Comparison of ENCODE assay signal across 24 mouse cellular contexts in genomic region chr12:111050256-111050655, GRCm38 (mm10). TPM values are rescaled to one million over a fixed set of nuclear protein-coding genes. Genes with fewer than 3 reads are reported as not detected.
DNase-seq lines count a peak whose midpoint lies in the region; ATAC-seq and TF ChIP-seq lines count a peak whose summit lies in the region.
"Had no signal": no experiment of that assay in that cellular context is flagged by ENCODE, and none has a peak within 500 bp of the region (broad histone marks: within the 10 kb centered on the region; RNA-seq: fewer than 3 reads in every experiment).

No protein-coding gene starts in this region.

- peaks cover 27% of the 10 kb centered on the region; the same call in 1 of the 2 replicates for H3K79me2 ChIP-seq in liver, adult 2 months (ENCODE audit: control insufficient read depth, insufficient read depth, low read length)

- no peak for TF ChIP-seq CTCF in kidney, adult 2 months (conservative IDR thresholded peaks at IDR 0.05; ENCODE audit: insufficient read depth, insufficient read length, low read depth, low read length)
- TF ChIP-seq CTCF in liver, adult 2 months (IDR thresholded peaks at IDR 0.05; ENCODE audit: low read depth, low read length), result no peak
- no peak for TF ChIP-seq CTCF in liver, postnatal 0 days (IDR thresholded peaks at IDR 0.05; ENCODE audit: low read depth)

- no peaks in the 10 kb centered on the region for H3K36me3 ChIP-seq in embryonic facial prominence, embryonic 11.5 days (replicated peaks; ENCODE audit: control insufficient read depth, insufficient read depth, low read depth, low read length)
- peaks cover 56% of the 10 kb centered on the region for H3K36me3 ChIP-seq in embryonic facial prominence, embryonic 10.5 days (replicated peaks)
- H3K36me3 ChIP-seq in kidney, adult 2 months (ENCODE audit: control insufficient read depth, insufficient read depth, low read length), result no peaks in the 10 kb centered on the region
- peaks cover 9% of the 10 kb centered on the region for H3K36me3 ChIP-seq in kidney, embryonic 16.5 days (ENCODE audit: insufficient read depth, low read length)
- H3K36me3 ChIP-seq in liver, adult 2 months (ENCODE audit: control insufficient read depth, insufficient read depth, low read length), result peaks cover 2% of the 10 kb centered on the region; the same call in 1 of the 2 replicates
- peaks cover 10% of the 10 kb centered on the region for H3K36me3 ChIP-seq in liver, postnatal 0 days (replicated peaks; ENCODE audit: insufficient read depth, low read length)

- no peak overlapping the region for H3K27ac ChIP-seq in embryonic facial prominence, embryonic 11.5 days (replicated peaks; ENCODE audit: low read depth, low read length)
- H3K27ac ChIP-seq in embryonic facial prominence, embryonic 10.5 days (replicated peaks), result no peak overlapping the region
- H3K27ac ChIP-seq in kidney, adult 2 months (ENCODE audit: insufficient read depth, low read depth, low read length), result no peak overlapping the region
- H3K27ac ChIP-seq in kidney, embryonic 16.5 days (ENCODE audit: low read length), result no peak overlapping the region
- H3K27ac ChIP-seq in liver, adult 2 months (replicated peaks; ENCODE audit: insufficient read depth, low read depth, low read length), result 0 out of 2 replicates have a peak overlapping the region, but pooled peaks have one; percentile 25
- no peak overlapping the region for H3K27ac ChIP-seq in liver, postnatal 0 days (ENCODE audit: low read depth)
- H3K27ac ChIP-seq: embryonic facial prominence, embryonic 13.5 days; heart, adult 2 months; hindbrain, embryonic 13.5 days; midbrain, embryonic 12.5 days had no signal

- TF ChIP-seq POLR2A in kidney, adult 2 months (IDR thresholded peaks at IDR 0.05; ENCODE audit: low read depth, low read length), result no peak
- no peak for TF ChIP-seq POLR2A in liver, adult 2 months (IDR thresholded peaks at IDR 0.05; ENCODE audit: extremely low read depth, insufficient read depth, low read length)

- no peak overlapping the region for H3K4me2 ChIP-seq in embryonic facial prominence, embryonic 11.5 days (ENCODE audit: low read depth, low read length)
- H3K4me2 ChIP-seq in kidney, embryonic 16.5 days (replicated peaks; ENCODE audit: low read depth, low read length), result no peak overlapping the region
- no peak overlapping the region for H3K4me2 ChIP-seq in liver, postnatal 0 days (ENCODE audit: low read depth, low read length)
- H3K4me2 ChIP-seq: embryonic facial prominence, embryonic 13.5 days; heart, embryonic 12.5 days; hindbrain, embryonic 13.5 days; liver, embryonic 11.5 days; midbrain, embryonic 12.5 days had no signal

- WGBS in embryonic facial prominence, embryonic 11.5 days, result 89% methylated on average over 2 of the region's 2 CpGs
- 90% methylated on average over 2 of the region's 2 CpGs for WGBS in embryonic facial prominence, embryonic 10.5 days
- WGBS in kidney, adult 2 months, result 31% methylated on average over 2 of the region's 2 CpGs
- 74% methylated on average over 2 of the region's 2 CpGs for WGBS in kidney, embryonic 16.5 days
- 23% methylated on average over 2 of the region's 2 CpGs for WGBS in liver, adult 2 months
- WGBS in liver, postnatal 0 days (ENCODE audit: insufficient replicate concordance), result 81% methylated on average over 2 of the region's 2 CpGs

- no peak for ATAC-seq in embryonic facial prominence, embryonic 11.5 days (replicated peaks; ENCODE audit: insufficient number of reproducible peaks, low FRiP score, low TSS enrichment, low read depth)
- ATAC-seq in kidney, embryonic 16.5 days (ENCODE audit: low FRiP score, low TSS enrichment), result no peak
- ATAC-seq in liver, postnatal 0 days, result no peak
- ATAC-seq: intestine, embryonic 16.5 days had no signal

- no peak overlapping the region for H3K9ac ChIP-seq in embryonic facial prominence, embryonic 11.5 days (replicated peaks; ENCODE audit: low read length)
- no peak overlapping the region for H3K9ac ChIP-seq in kidney, embryonic 16.5 days (replicated peaks; ENCODE audit: low read length)
- H3K9ac ChIP-seq in liver, adult 2 months (ENCODE audit: low read depth, low read length), result no peak overlapping the region
- H3K9ac ChIP-seq in liver, postnatal 0 days (replicated peaks), result no peak overlapping the region
- H3K9ac ChIP-seq: embryonic facial prominence, embryonic 13.5 days; heart, embryonic 12.5 days; hindbrain, embryonic 13.5 days; midbrain, embryonic 12.5 days had no signal

- DNase-seq in embryonic facial prominence, embryonic 11.5 days (ENCODE audit: low spot score), result peak; percentile 19
- DNase-seq in embryonic facial prominence, embryonic 10.5 days (ENCODE audit: low spot score), result no peak
- DNase-seq in kidney, adult 2 months, result peak; percentile 94
- peak; percentile 92 for DNase-seq in liver, adult 2 months (ENCODE audit: extremely low read depth, low read depth, low spot score)
- DNase-seq in liver, postnatal 0 days, result no peak
- peak; percentile 64 to 71 for DNase-seq in kidney, postnatal 36 days
- no peak for DNase-seq in gastrocnemius, postnatal 25 days
- DNase-seq: adrenal gland, adult 8-10 months; cerebellum, adult 2 months; cerebellum, postnatal 36 days; heart, adult 2 months; heart, postnatal 4 days; lung, postnatal 36 days; thymus, adult 2 months; thymus, postnatal 36 days had no signal

- H3K4me1 ChIP-seq in embryonic facial prominence, embryonic 11.5 days (ENCODE audit: control insufficient read depth, insufficient read depth, low read length), result no peaks in the 10 kb centered on the region; the same call in 1 of the 2 replicates
- no peaks in the 10 kb centered on the region for H3K4me1 ChIP-seq in embryonic facial prominence, embryonic 10.5 days
- H3K4me1 ChIP-seq in kidney, adult 2 months (ENCODE audit: control insufficient read depth, insufficient read depth, low read length), result peaks cover 19% of the 10 kb centered on the region
- H3K4me1 ChIP-seq in kidney, embryonic 16.5 days (ENCODE audit: insufficient read depth, low read length), result peaks cover 13% of the 10 kb centered on the region; the same call in 1 of the 2 replicates
- peaks cover 14% of the 10 kb centered on the region for H3K4me1 ChIP-seq in liver, adult 2 months (ENCODE audit: control insufficient read depth, insufficient read depth, low read length)
- 0 out of 2 replicates have a peak, but pooled peaks cover 4% of the 10 kb centered on the region for H3K4me1 ChIP-seq in liver, postnatal 0 days (ENCODE audit: insufficient read depth)
- H3K4me1 ChIP-seq: hindbrain, embryonic 13.5 days; midbrain, embryonic 12.5 days had no signal

- H3K9me3 ChIP-seq in embryonic facial prominence, embryonic 11.5 days (replicated peaks; ENCODE audit: control insufficient read depth, low read length), result no peaks in the 10 kb centered on the region
- no peaks in the 10 kb centered on the region for H3K9me3 ChIP-seq in embryonic facial prominence, embryonic 10.5 days
- H3K9me3 ChIP-seq in kidney, embryonic 16.5 days (ENCODE audit: low read length), result no peaks in the 10 kb centered on the region
- no peaks in the 10 kb centered on the region for H3K9me3 ChIP-seq in liver, postnatal 0 days (ENCODE audit: low read length)
- H3K9me3 ChIP-seq: embryonic facial prominence, embryonic 13.5 days; heart, embryonic 12.5 days; hindbrain, embryonic 13.5 days; midbrain, embryonic 12.5 days had no signal

- no peak overlapping the region for H3K4me3 ChIP-seq in embryonic facial prominence, embryonic 11.5 days (ENCODE audit: low read depth, low read length)
- H3K4me3 ChIP-seq in embryonic facial prominence, embryonic 10.5 days, result no peak overlapping the region
- H3K4me3 ChIP-seq in kidney, adult 2 months (ENCODE audit: insufficient read depth, low read depth, low read length), result no peak overlapping the region
- no peak overlapping the region for H3K4me3 ChIP-seq in kidney, embryonic 16.5 days (ENCODE audit: low read length)
- H3K4me3 ChIP-seq in liver, adult 2 months (ENCODE audit: insufficient read depth, low read depth, low read length), result no peak overlapping the region
- no peak overlapping the region for H3K4me3 ChIP-seq in liver, postnatal 0 days (ENCODE audit: low read depth, low read length)
- H3K4me3 ChIP-seq: embryonic facial prominence, embryonic 13.5 days; erythroblast, embryonic 14.5 days; heart, adult 2 months; heart, embryonic 12.5 days; hindbrain, embryonic 13.5 days; megakaryocyte, embryonic 14.5 days; midbrain, embryonic 12.5 days had no signal

- no peak for TF ChIP-seq EP300 in liver, postnatal 0 days (IDR thresholded peaks at IDR 0.05; ENCODE audit: low read depth)

- no peaks in the 10 kb centered on the region for H3K27me3 ChIP-seq in embryonic facial prominence, embryonic 11.5 days (ENCODE audit: control insufficient read depth, insufficient read depth, low read length)
- H3K27me3 ChIP-seq in embryonic facial prominence, embryonic 10.5 days (replicated peaks; ENCODE audit: low read depth, poor library complexity, severe bottlenecking), result no peaks in the 10 kb centered on the region
- no peaks in the 10 kb centered on the region for H3K27me3 ChIP-seq in kidney, adult 2 months (replicated peaks; ENCODE audit: control insufficient read depth, insufficient read depth, low read length)
- no peaks in the 10 kb centered on the region for H3K27me3 ChIP-seq in kidney, embryonic 16.5 days (ENCODE audit: insufficient read depth, low read length)
- H3K27me3 ChIP-seq in liver, adult 2 months (ENCODE audit: control insufficient read depth, insufficient read depth, low read length), result no peaks in the 10 kb centered on the region
- no peaks in the 10 kb centered on the region for H3K27me3 ChIP-seq in liver, postnatal 0 days (ENCODE audit: insufficient read depth, low read length)
- H3K27me3 ChIP-seq: embryonic facial prominence, embryonic 13.5 days; heart, embryonic 12.5 days; hindbrain, embryonic 13.5 days; megakaryocyte, embryonic 14.5 days; midbrain, embryonic 12.5 days had no signal

RNA-seq across cellular contexts. Expression of gene Rcor1, which starts 11.1 kb away (rescaled TPM):
- polyA plus RNA-seq in embryonic facial prominence, embryonic 11.5 days (2014; fragmentation: Nextera tagmentation; extraction: Ambion mirVana), result 13.6 and 16.9 TPM in 2 replicates
- 7.4 and 8.0 TPM in 2 replicates for polyA plus RNA-seq in embryonic facial prominence, embryonic 10.5 days (2016; fragmentation: Nextera tagmentation; extraction: Ambion mirVana)
- 9.7 and 11.5 TPM in 2 replicates for polyA plus RNA-seq in kidney, adult 2 months (2012; rRNA removed)
- polyA plus RNA-seq in kidney, embryonic 16.5 days (2015; fragmentation: Nextera tagmentation; extraction: Ambion mirVana), result 9.7 and 9.8 TPM in 2 replicates
- 4.4 and 5.9 TPM in 2 replicates for total RNA-seq in liver, adult 2 months (2014; rRNA removed)
- polyA plus RNA-seq in liver, adult 2 months (2012; rRNA removed), result 3.4 and 5.3 TPM in 2 replicates
- 3.6 and 4.8 TPM in 2 replicates for polyA plus RNA-seq in liver, postnatal 0 days (2015; fragmentation: Nextera tagmentation; extraction: Ambion mirVana)
- total RNA-seq in gastrocnemius, postnatal 25 days (2021), result 1 to 10 TPM; 7.6 to 8.3 TPM

Comparison
In these comparisons a context has a peak if more than half of its experiments do, and no peak if none do; other contexts are left out.
1. DNase-seq: peak in embryonic facial prominence, embryonic 11.5 days (single experiment), kidney, adult 2 months (single experiment), liver, adult 2 months (single experiment) and kidney, postnatal 36 days (2 of 2); none in embryonic facial prominence, embryonic 10.5 days (single experiment), liver, postnatal 0 days (single experiment) and gastrocnemius, postnatal 25 days (single experiment).